Mouse (Mus musculus) erythroblast, embryonic 14.5 days (primary cell): Measurements from ENCODE around the gene Erp27. TPM values are rescaled to one million over a fixed set of nuclear protein-coding genes. Genes with fewer than 3 reads are reported as not detected.

Experiments
- H3K27me3 ChIP-seq: 2 replicates; pipeline ENCODE4 v1.6.1; 2012; ENCODE audit warnings: inconsistent platforms; ENCODE audit not compliant: control insufficient read depth
- H3K36me3 ChIP-seq: 2 replicates; pipeline ENCODE4 v1.6.1; 2012; ENCODE audit warnings: mild to moderate bottlenecking, inconsistent platforms; ENCODE audit not compliant: control insufficient read depth
- H3K4me1 ChIP-seq: 2 replicates; pipeline ENCODE4 v1.6.1; 2012; ENCODE audit warnings: inconsistent platforms; ENCODE audit not compliant: control insufficient read depth
- H3K4me3 ChIP-seq: replicated peaks from 2 replicates; pipeline ENCODE3; 2012; ENCODE audit warnings: moderate library complexity, mild to moderate bottlenecking, inconsistent platforms
- H3K9me3 ChIP-seq: 2 replicates; pipeline ENCODE4 v1.6.1; 2012; ENCODE audit warnings: low read length, inconsistent platforms, mixed read lengths; ENCODE audit not compliant: control insufficient read depth
- GATA1 ChIP-seq: IDR thresholded peaks from 2 replicates; pipeline ENCODE4 v1.6.1; 2012; ENCODE audit warnings: low read length, inconsistent platforms, mixed read lengths
- TAL1 ChIP-seq: IDR thresholded peaks from 3 replicates; pipeline ENCODE4 v1.6.1; 2012; ENCODE audit warnings: low read length, inconsistent platforms, mixed read lengths
- polyA plus RNA-seq: library from polyadenylated mRNA; stranded (reverse); fragments of >175 nt; gene quantifications from 2 replicates; pipeline ENCODE4 v1.2.3, GENCODE M21; 2012

Gene Erp27
- polyA plus RNA-seq, 1 experiment: not detected

DNA sequence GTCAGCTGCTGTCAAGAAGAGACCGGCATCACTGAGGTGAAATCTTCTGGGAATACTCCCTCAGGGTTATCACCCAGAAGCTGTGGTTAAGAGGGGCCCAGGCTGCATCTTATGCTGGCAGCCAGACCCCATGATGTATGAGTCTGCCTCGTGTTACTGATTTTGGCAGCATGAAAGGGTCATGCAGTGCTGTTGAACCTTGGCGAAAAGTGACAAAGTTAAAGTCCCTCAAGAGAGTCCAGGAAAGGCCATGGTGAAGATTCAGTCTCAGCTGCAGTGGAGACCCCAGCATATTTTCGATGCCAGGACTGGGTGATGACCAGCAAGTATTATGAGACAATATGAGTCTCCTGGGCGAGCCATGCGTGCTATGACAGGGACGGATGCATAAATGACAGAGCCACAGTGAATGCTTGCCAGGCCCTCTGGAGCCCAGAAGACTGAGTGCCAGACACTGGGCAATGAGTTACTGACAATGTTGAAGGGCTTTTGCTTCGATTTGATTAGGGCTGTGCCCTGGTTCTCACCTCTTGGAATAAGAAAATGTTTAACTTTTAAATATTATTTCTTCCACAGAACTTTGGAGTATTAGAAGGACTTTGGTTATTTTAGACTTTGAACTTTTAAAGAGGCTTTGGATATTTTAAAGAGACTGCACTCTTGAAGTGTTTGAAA, 6.1 kb downstream of the Erp27 start:
- H3K27me3 ChIP-seq: no peaks in the 10 kb centered on the region
- TF ChIP-seq TAL1 (no peak), GATA1 (no peak)
- no peak overlapping the region for H3K4me3 ChIP-seq
- no peaks in the 10 kb centered on the region for H3K9me3 ChIP-seq
- no peaks in the 10 kb centered on the region for H3K4me1 ChIP-seq
- no peaks in the 10 kb centered on the region for H3K36me3 ChIP-seq

DNA sequence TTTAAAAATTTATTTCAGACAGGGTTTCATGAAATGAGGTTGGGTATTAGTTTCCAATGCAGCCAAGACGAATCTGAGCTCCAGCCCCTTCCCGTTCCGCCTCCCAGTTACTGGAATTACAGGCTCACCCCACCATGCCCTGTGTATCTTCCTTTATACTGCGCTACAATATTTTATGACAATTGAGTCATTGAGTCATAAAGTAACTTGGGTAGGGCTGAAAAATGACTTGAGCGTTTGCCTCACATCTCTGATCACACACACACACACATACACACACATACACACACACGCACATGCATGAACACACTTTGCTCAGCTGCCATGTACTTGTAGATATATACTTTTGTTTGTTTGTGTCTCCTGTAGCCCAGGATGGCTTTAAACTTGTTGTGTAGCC, 7.7 kb downstream of the Erp27 start:
- H3K9me3 ChIP-seq: no peaks in the 10 kb centered on the region
- H3K27me3 ChIP-seq: no peaks in the 10 kb centered on the region
- no peaks in the 10 kb centered on the region for H3K4me1 ChIP-seq
- H3K4me3 ChIP-seq: no peak overlapping the region
- TF ChIP-seq TAL1 (no peak), GATA1 (no peak)
- no peaks in the 10 kb centered on the region for H3K36me3 ChIP-seq

DNA sequence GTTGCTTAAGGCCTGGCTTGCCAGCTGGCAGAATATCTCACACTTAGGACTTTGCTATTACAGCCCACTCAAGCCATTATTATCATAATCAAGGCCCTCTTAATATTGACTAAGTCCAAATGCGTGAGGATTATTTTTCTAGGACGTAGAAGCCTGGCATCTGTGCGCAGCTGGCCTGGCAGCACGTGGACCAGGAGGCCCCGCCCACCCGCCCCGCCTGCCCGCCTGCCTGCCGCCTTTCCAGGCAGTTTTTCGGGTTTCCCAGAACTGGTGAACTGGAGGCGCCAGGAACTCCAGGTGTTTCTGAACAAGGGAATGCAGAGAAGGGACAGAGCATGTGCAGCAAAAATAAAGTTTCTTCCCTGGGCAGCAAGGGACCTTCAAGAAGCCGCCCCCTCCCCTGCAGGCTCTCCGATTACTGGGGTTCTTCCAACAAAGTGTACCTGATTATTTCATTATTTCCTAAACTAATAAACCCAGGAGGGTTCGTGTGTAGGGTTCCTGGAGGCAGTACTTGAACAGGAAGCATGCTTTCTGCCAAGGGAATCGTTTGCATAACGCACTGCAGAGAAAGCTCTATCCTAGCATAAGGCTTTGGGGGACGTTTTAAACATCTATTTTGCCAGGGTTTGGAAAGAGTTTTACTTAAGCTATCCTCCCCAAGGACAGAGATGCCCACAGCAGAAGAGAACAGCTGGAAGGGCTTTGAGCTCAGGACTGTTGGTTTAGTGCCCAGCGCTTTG, 8.4 kb downstream of the Erp27 start:
- H3K27me3 ChIP-seq: no peaks in the 10 kb centered on the region
- no peaks in the 10 kb centered on the region for H3K4me1 ChIP-seq
- H3K9me3 ChIP-seq: no peaks in the 10 kb centered on the region
- no peaks in the 10 kb centered on the region for H3K36me3 ChIP-seq
- no peak overlapping the region for H3K4me3 ChIP-seq
- TF ChIP-seq GATA1 (no peak), TAL1 (no peak)

DNA sequence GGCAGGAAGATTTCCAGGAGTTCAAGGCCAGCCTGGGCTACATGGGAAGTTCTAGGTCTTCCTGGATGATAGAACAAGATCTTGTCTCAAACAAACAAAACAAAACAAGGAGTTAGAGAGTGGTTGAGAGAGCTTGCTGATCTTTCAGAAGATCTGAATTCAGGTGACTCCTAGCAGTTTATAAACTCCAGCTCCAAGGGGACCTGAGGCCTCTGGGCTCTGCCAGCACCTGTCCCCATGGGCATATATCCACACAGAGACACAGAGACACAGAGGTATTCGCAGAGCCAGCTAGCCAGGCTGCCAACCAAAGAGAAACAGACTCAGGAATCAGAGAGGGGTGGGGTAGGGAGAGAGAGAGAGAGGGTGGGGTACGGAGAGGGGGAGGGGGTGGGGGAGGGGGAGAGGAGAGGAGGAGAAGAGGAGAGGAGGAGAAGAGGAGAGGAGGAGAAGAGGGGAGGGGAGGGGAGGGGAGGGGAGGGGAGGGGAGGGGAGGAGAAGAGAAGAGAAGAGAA, 9.2 kb downstream of the Erp27 start:
- TF ChIP-seq TAL1 (no peak), GATA1 (no peak)
- Histone ChIP-seq H3K9me3 (no peaks in the 10 kb centered on the region), H3K4me1 (no peaks in the 10 kb centered on the region), H3K36me3 (no peaks in the 10 kb centered on the region), H3K27me3 (no peaks in the 10 kb centered on the region), H3K4me3 (no peak overlapping the region)

DNA sequence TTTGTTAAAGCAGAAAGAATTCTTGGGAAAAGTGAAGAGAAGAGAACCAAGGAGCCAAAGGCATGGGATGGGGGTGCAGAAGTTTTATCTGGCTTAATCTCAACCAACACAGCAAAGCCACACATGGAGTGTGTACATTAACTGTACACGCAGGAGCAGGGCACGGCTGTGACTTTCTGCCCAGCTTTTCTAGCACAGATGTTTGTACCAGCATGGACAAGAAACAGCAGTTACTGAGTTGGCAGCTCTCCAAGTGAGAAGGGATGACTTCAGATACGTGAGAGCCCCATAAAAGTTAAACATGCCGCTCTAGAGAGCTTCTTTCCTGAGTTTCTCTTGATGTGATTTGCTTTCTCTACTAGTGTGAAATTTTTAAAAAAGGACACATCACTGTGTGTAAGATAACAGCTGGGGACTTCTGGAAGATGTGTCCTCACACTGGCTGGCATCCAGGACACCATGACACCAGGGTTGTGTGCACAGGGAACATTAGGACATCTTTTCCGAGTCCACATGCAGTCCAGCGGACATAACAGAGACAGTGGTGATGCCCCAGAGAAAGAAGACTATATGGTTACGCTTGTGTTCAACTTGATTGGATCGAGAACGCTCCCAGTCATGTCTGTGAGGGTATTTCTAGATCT, 11.6 kb downstream of the Erp27 start:
- Histone ChIP-seq H3K9me3 (no peaks in the 10 kb centered on the region), H3K4me1 (no peaks in the 10 kb centered on the region), H3K4me3 (no peak overlapping the region), H3K36me3 (no peaks in the 10 kb centered on the region), H3K27me3 (no peaks in the 10 kb centered on the region)
- TF ChIP-seq TAL1 (no peak), GATA1 (no peak)

DNA sequence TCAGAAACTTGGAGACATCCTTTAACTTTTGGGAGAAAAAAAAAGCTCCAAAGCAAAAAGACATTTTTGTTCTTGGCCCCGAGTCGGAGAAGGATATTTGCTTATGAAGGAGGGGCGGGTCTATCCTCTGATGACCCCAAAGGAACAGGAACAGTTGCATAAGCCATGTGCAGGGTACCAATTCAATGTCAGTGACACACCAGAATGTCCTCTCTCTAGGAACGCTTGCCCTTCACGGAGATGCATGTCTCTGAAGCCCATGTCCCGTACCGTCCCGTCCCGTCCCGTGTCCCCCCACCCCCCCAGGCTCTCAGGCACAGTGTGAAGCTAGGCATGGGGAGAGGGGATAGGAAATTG, 15.1 kb downstream of the Erp27 start:
- Histone ChIP-seq H3K36me3 (no peaks in the 10 kb centered on the region), H3K4me3 (no peak overlapping the region), H3K27me3 (no peaks in the 10 kb centered on the region), H3K9me3 (no peaks in the 10 kb centered on the region), H3K4me1 (no peaks in the 10 kb centered on the region)
- TF ChIP-seq GATA1 (no peak), TAL1 (no peak)

DNA sequence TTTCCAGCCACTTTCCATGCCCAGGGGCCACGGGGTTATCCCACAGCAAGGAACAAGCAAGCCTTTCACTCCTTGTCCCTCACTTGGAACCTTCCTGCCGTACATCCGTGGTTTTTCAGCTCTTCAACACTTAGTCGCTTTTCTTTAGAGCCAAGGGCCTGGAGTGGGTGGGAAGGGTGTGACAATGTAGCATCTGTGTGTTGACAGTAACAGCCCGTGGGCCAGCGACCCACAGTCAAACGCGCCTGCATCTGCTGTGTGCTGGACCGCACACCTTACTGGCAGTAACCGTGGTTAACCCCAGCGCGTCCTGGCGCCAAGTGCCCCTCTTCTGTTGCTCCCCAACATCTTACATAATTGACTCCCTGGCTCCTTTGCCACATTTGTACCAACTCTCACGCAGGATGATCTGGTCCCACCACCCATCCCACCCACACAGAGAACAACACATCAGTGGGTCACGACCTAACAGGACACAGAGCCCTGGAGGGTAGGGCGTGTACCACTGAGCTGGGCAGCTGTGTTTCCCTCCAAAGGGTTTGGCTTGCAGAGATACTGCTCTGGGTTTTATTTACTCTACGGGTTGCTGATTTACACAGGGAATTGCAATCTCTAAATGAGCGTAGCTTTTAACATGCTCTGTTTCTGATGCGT, 15.6 kb downstream of the Erp27 start:
- Histone ChIP-seq H3K4me3 (no peak overlapping the region), H3K9me3 (no peaks in the 10 kb centered on the region), H3K4me1 (no peaks in the 10 kb centered on the region), H3K27me3 (no peaks in the 10 kb centered on the region), H3K36me3 (no peaks in the 10 kb centered on the region)
- no peak for TF ChIP-seq TAL1
- no peak for TF ChIP-seq GATA1

DNA sequence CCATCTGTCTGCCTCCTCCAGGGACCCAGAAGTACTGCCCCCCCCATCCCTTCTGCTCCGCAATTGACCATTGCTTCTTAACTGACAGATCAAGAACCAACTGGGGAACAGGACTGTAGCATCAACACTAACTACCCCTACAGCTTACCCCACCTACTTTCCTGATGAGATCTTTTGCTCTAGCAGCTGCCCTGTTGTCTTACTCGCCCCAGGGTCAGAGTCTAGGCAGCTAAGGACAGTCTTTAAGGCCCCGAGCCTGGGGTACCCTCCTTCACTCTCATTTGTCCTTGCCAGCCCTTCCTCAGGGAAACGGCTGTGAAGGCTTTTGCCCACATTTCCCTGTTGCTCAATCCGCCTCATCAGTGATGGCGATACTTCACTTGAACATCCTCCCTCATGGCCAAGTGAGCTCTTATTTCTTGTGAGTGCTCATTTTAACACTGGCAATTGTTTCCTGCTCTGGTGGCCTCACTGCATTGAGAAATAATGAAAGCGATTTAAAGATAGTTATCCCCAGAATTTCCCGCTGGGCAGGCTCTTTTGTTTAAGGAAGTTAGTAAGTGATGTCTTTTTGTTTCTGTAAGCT, 18.0 kb downstream of the Erp27 start:
- H3K36me3 ChIP-seq: no peaks in the 10 kb centered on the region
- H3K4me3 ChIP-seq: no peak overlapping the region
- H3K4me1 ChIP-seq: no peaks in the 10 kb centered on the region
- H3K27me3 ChIP-seq: no peaks in the 10 kb centered on the region
- H3K9me3 ChIP-seq: no peaks in the 10 kb centered on the region
- TF ChIP-seq GATA1 (no peak), TAL1 (no peak)
